ENCODE assay signal across 26 mouse cellular contexts in the genomic region with DNA sequence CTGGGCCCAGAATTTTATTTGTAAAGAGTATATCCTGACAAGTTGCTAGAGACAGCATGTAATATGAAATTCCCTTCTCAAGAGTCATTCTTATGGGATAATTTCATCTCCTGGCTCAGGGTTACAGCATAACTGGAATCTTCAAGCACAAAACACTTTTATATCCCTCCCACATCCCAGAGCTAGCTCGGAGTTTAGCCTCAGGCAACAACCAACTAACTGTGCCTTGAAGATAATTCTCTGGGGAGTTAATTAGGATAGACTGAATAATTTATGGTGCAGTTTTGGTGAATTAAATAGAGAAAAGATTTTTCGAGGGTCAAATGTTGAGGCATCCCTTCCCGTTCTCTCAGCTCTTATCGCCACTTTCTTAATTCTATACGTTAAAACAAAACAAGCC.
DNase-seq lines count a peak whose midpoint lies in the region; ATAC-seq and TF ChIP-seq lines count a peak whose summit lies in the region.
"Had no signal": no experiment of that assay in that cellular context is flagged by ENCODE, and none has a peak within 500 bp of the region (broad histone marks: within the 10 kb centered on the region; RNA-seq: fewer than 3 reads in every experiment).

No protein-coding gene starts in this region.

- peak; percentile 16 for DNase-seq in embryonic facial prominence, embryonic 14.5 days (ENCODE audit: low spot score)
- DNase-seq in embryonic facial prominence, embryonic 10.5 days (ENCODE audit: low spot score): no peak
- DNase-seq in left cerebral cortex, adult 2 months (ENCODE audit: extremely low spot score in 1 of 2, low spot score in 2 of 2): no peak
- no peak for DNase-seq in left cerebral cortex, postnatal 25 days (ENCODE audit: low spot score in 2 of 2)
- no peak for DNase-seq in midbrain, embryonic 11.5 days (ENCODE audit: low spot score, missing footprints)
- no peak for DNase-seq in c-Kit-positive CD71-positive TER-119-positive erythroid progenitor cells, embryonic 14.5 days (ENCODE audit: low spot score)
- DNase-seq in right cerebral cortex, postnatal 36 days (ENCODE audit: low spot score in 2 of 2): no peak
- DNase-seq: adrenal gland, postnatal 10 days; adrenal gland, postnatal 36 days; cerebellum, adult 18-20 months; cerebellum, adult 9-10 months; cerebellum, postnatal 14 days; gastrocnemius, postnatal 25 days; heart, adult 18-20 months; heart, postnatal 10 days; heart, postnatal 36 days had no signal

- WGBS in embryonic facial prominence, embryonic 14.5 days: 69% methylated on average over 5 of the region's 5 CpGs
- 82% methylated on average over 5 of the region's 5 CpGs for WGBS in embryonic facial prominence, embryonic 10.5 days
- WGBS in midbrain, embryonic 15.5 days: 64% methylated on average over 5 of the region's 5 CpGs
- WGBS in midbrain, embryonic 11.5 days: 78% methylated on average over 5 of the region's 5 CpGs

- H3K4me3 ChIP-seq in embryonic facial prominence, embryonic 14.5 days (ENCODE audit: low read depth, low read length): no peak overlapping the region
- H3K4me3 ChIP-seq in embryonic facial prominence, embryonic 10.5 days: no peak overlapping the region
- no peak overlapping the region for H3K4me3 ChIP-seq in left cerebral cortex, adult 2 months
- H3K4me3 ChIP-seq in midbrain, embryonic 15.5 days: no peak overlapping the region
- H3K4me3 ChIP-seq in midbrain, embryonic 11.5 days (ENCODE audit: low read depth, low read length): no peak overlapping the region
- H3K4me3 ChIP-seq: embryonic facial prominence, embryonic 12.5 days; erythroblast, embryonic 14.5 days; forebrain, embryonic 13.5 days; heart, embryonic 12.5 days; heart, embryonic 15.5 days; hindbrain, embryonic 10.5 days; hindbrain, embryonic 15.5 days had no signal

- intact Hi-C loops in left cerebral cortex, adult 2 months (cut with DNase I): loop anchor here (10.0 kb wide), 1 partner anchor 188 kb away; no protein-coding TSS in a partner anchor
- intact Hi-C loops in left cerebral cortex, postnatal 25 days (cut with DNase I): loop anchor here (10.0 kb wide), 1 partner anchor 138 kb away; no protein-coding TSS in a partner anchor

- H3K9me3 ChIP-seq in embryonic facial prominence, embryonic 14.5 days (ENCODE audit: control insufficient read depth, low read length): no peaks in the 10 kb centered on the region
- H3K9me3 ChIP-seq in embryonic facial prominence, embryonic 10.5 days: no peaks in the 10 kb centered on the region
- H3K9me3 ChIP-seq in midbrain, embryonic 15.5 days: no peaks in the 10 kb centered on the region
- H3K9me3 ChIP-seq in midbrain, embryonic 11.5 days (ENCODE audit: control insufficient read depth, low read length): no peaks in the 10 kb centered on the region
- H3K9me3 ChIP-seq: embryonic facial prominence, embryonic 12.5 days; forebrain, embryonic 13.5 days; heart, embryonic 12.5 days; heart, embryonic 15.5 days; hindbrain, embryonic 10.5 days; hindbrain, embryonic 15.5 days had no signal

- H3K36me3 ChIP-seq in embryonic facial prominence, embryonic 14.5 days (ENCODE audit: control insufficient read depth, insufficient read depth, low read length): no peaks in the 10 kb centered on the region
- no peaks in the 10 kb centered on the region for H3K36me3 ChIP-seq in embryonic facial prominence, embryonic 10.5 days (replicated peaks)
- no peaks in the 10 kb centered on the region for H3K36me3 ChIP-seq in midbrain, embryonic 15.5 days (replicated peaks)
- H3K36me3 ChIP-seq in midbrain, embryonic 11.5 days (ENCODE audit: control insufficient read depth, insufficient read depth, low read length): no peaks in the 10 kb centered on the region
- H3K36me3 ChIP-seq: embryonic facial prominence, embryonic 12.5 days; heart, embryonic 12.5 days; heart, embryonic 15.5 days; hindbrain, embryonic 10.5 days; hindbrain, embryonic 15.5 days had no signal

- no peak for ATAC-seq in embryonic facial prominence, embryonic 14.5 days (ENCODE audit: low read depth)
- no peak for ATAC-seq in midbrain, embryonic 15.5 days (replicated peaks)
- ATAC-seq in midbrain, embryonic 11.5 days (ENCODE audit: low FRiP score): no peak
- ATAC-seq: forebrain, embryonic 13.5 days; forebrain, embryonic 16.5 days; Patski had no signal

- TF ChIP-seq CTCF in left cerebral cortex, adult 2 months (IDR thresholded peaks at IDR 0.05): no peak

- H3K27me3 ChIP-seq in embryonic facial prominence, embryonic 14.5 days (replicated peaks; ENCODE audit: control insufficient read depth, insufficient read depth, low read length): no peaks in the 10 kb centered on the region
- H3K27me3 ChIP-seq in embryonic facial prominence, embryonic 10.5 days (replicated peaks; ENCODE audit: low read depth, poor library complexity, severe bottlenecking): no peaks in the 10 kb centered on the region
- no peaks in the 10 kb centered on the region for H3K27me3 ChIP-seq in midbrain, embryonic 15.5 days (replicated peaks)
- H3K27me3 ChIP-seq in midbrain, embryonic 11.5 days (ENCODE audit: control insufficient read depth, insufficient read depth, low read length): no peaks in the 10 kb centered on the region
- H3K27me3 ChIP-seq: embryonic facial prominence, embryonic 12.5 days; forebrain, embryonic 13.5 days; heart, embryonic 12.5 days; heart, embryonic 15.5 days; hindbrain, embryonic 15.5 days; Patski had no signal

- no peak overlapping the region for H3K4me2 ChIP-seq in embryonic facial prominence, embryonic 14.5 days (ENCODE audit: low read depth, low read length)
- H3K4me2 ChIP-seq in midbrain, embryonic 15.5 days: no peak overlapping the region
- H3K4me2 ChIP-seq in midbrain, embryonic 11.5 days: no peak overlapping the region
- H3K4me2 ChIP-seq: embryonic facial prominence, embryonic 12.5 days; forebrain, embryonic 13.5 days; heart, embryonic 12.5 days; heart, embryonic 15.5 days; hindbrain, embryonic 15.5 days had no signal

- H3K4me1 ChIP-seq in embryonic facial prominence, embryonic 14.5 days (ENCODE audit: control insufficient read depth, insufficient read depth, low read length): no peaks in the 10 kb centered on the region
- no peaks in the 10 kb centered on the region for H3K4me1 ChIP-seq in embryonic facial prominence, embryonic 10.5 days
- H3K4me1 ChIP-seq in midbrain, embryonic 15.5 days: peaks cover 4% of the 10 kb centered on the region; the same call in 1 of the 2 replicates
- no peaks in the 10 kb centered on the region for H3K4me1 ChIP-seq in midbrain, embryonic 11.5 days (ENCODE audit: control insufficient read depth, insufficient read depth, low read length)
- H3K4me1 ChIP-seq: embryonic facial prominence, embryonic 12.5 days; hindbrain, embryonic 10.5 days; hindbrain, embryonic 15.5 days had no signal

- H3K27ac ChIP-seq in embryonic facial prominence, embryonic 14.5 days (replicated peaks; ENCODE audit: low read depth, low read length): no peak overlapping the region
- H3K27ac ChIP-seq in embryonic facial prominence, embryonic 10.5 days (replicated peaks): no peak overlapping the region
- H3K27ac ChIP-seq in left cerebral cortex, adult 2 months: peak overlapping the region; percentile 67; the same call in 1 of the 2 replicates
- 0 out of 2 replicates have a peak overlapping the region, but pooled peaks have one; percentile 13 for H3K27ac ChIP-seq in midbrain, embryonic 15.5 days
- no peak overlapping the region for H3K27ac ChIP-seq in midbrain, embryonic 11.5 days (ENCODE audit: low read depth, low read length)
- H3K27ac ChIP-seq: embryonic facial prominence, embryonic 12.5 days; forebrain, embryonic 13.5 days; heart, embryonic 15.5 days; hindbrain, embryonic 10.5 days; hindbrain, embryonic 15.5 days had no signal

- H3K9ac ChIP-seq in embryonic facial prominence, embryonic 14.5 days (ENCODE audit: low read depth, low read length): no peak overlapping the region
- no peak overlapping the region for H3K9ac ChIP-seq in midbrain, embryonic 15.5 days
- H3K9ac ChIP-seq in midbrain, embryonic 11.5 days (ENCODE audit: low read length): no peak overlapping the region
- H3K9ac ChIP-seq: embryonic facial prominence, embryonic 12.5 days; forebrain, embryonic 13.5 days; heart, embryonic 12.5 days; heart, embryonic 15.5 days; hindbrain, embryonic 15.5 days had no signal

Comparison
In these comparisons a context has a peak if more than half of its experiments do, and no peak if none do; other contexts are left out.
1. H3K27ac ChIP-seq: peak in left cerebral cortex, adult 2 months (single experiment) and midbrain, embryonic 15.5 days (single experiment); none in embryonic facial prominence, embryonic 14.5 days (single experiment), embryonic facial prominence, embryonic 10.5 days (single experiment) and midbrain, embryonic 11.5 days (single experiment).